Mouse (Mus musculus): ENCODE measurements around the gene Slc16a9. TPM values are rescaled to one million over a fixed set of nuclear protein-coding genes. Genes with fewer than 3 reads are reported as not detected.

Slc16a9 gene
- polyA plus RNA-seq, 1 experiment from 2014 or later = 2.7 TPM

- WGBS = 88% methylated on average over 15 of the region's 15 CpGs
- no peak for ATAC-seq (replicated peaks)
- H3K4me3 ChIP-seq = no peak overlapping the region
Measured at GRCm38 (mm10) chr10:70255601-70256210, 10.8 kb downstream of the Slc16a9 start.

GRCm38 (mm10) chr10:70257029-70257428, 12.1 kb downstream of the Slc16a9 start:
- no peak overlapping the region for H3K9ac ChIP-seq
- H3K4me3 ChIP-seq = no peak overlapping the region
- H3K36me3 ChIP-seq (replicated peaks) = no peaks in the 10 kb centered on the region
- no peaks in the 10 kb centered on the region for H3K9me3 ChIP-seq
- no peak overlapping the region for H3K4me2 ChIP-seq
- H3K27ac ChIP-seq = no peak overlapping the region
- no peak for ATAC-seq (replicated peaks)
- no peaks in the 10 kb centered on the region for H3K4me1 ChIP-seq
- 86% methylated on average over 4 of the region's 4 CpGs for WGBS
- H3K27me3 ChIP-seq (replicated peaks) = no peaks in the 10 kb centered on the region

More at GRCm38 (mm10) chr10:70255601-70256210, 10.8 kb downstream of the Slc16a9 start:
- no peak overlapping the region for H3K27ac ChIP-seq
- H3K4me2 ChIP-seq = no peak overlapping the region
- H3K27me3 ChIP-seq (replicated peaks) = no peaks in the 10 kb centered on the region
- H3K4me1 ChIP-seq = no peaks in the 10 kb centered on the region
- H3K36me3 ChIP-seq (replicated peaks) = no peaks in the 10 kb centered on the region
- H3K9ac ChIP-seq = no peak overlapping the region
- H3K9me3 ChIP-seq = no peaks in the 10 kb centered on the region

GRCm38 (mm10) chr10:70260904-70261303, 16.0 kb downstream of the Slc16a9 start:
- 58% methylated on average over 4 of the region's 4 CpGs for WGBS
- Histone ChIP-seq H3K4me3 (no peak overlapping the region), H3K9ac (no peak overlapping the region), H3K4me1 (no peaks in the 10 kb centered on the region), H3K27ac (no peak overlapping the region), H3K9me3 (no peaks in the 10 kb centered on the region), H3K36me3 (replicated peaks) (no peaks in the 10 kb centered on the region), H3K4me2 (no peak overlapping the region), H3K27me3 (replicated peaks) (no peaks in the 10 kb centered on the region)
- ATAC-seq (replicated peaks) = no peak

- WGBS = 90% methylated on average over 3 of the region's 3 CpGs
- Histone ChIP-seq H3K36me3 (replicated peaks) (no peaks in the 10 kb centered on the region), H3K4me2 (no peak overlapping the region), H3K9me3 (no peaks in the 10 kb centered on the region), H3K4me1 (no peaks in the 10 kb centered on the region), H3K27ac (no peak overlapping the region), H3K9ac (no peak overlapping the region), H3K27me3 (replicated peaks) (no peaks in the 10 kb centered on the region), H3K4me3 (no peak overlapping the region)
- no peak for ATAC-seq (replicated peaks)
Measured at GRCm38 (mm10) chr10:70262051-70262450, 17.2 kb downstream of the Slc16a9 start.

GRCm38 (mm10) chr10:70263681-70264189, 18.8 kb downstream of the Slc16a9 start:
- no peak for ATAC-seq (replicated peaks)
- H3K4me3 ChIP-seq = no peak overlapping the region
- no peaks in the 10 kb centered on the region for H3K27me3 ChIP-seq (replicated peaks)
- no peaks in the 10 kb centered on the region for H3K9me3 ChIP-seq
- H3K4me2 ChIP-seq = no peak overlapping the region
- no peak overlapping the region for H3K9ac ChIP-seq
- WGBS = 36% methylated on average over 4 of the region's 4 CpGs
- H3K36me3 ChIP-seq (replicated peaks) = no peaks in the 10 kb centered on the region
- no peak overlapping the region for H3K27ac ChIP-seq
- no peaks in the 10 kb centered on the region for H3K4me1 ChIP-seq

GRCm38 (mm10) chr10:70264337-70265036, 19.6 kb downstream of the Slc16a9 start:
- no peak overlapping the region for H3K9ac ChIP-seq
- 85% methylated on average over 9 of the region's 9 CpGs for WGBS
- no peaks in the 10 kb centered on the region for H3K36me3 ChIP-seq (replicated peaks)
- no peak for ATAC-seq (replicated peaks)
- no peaks in the 10 kb centered on the region for H3K4me1 ChIP-seq
- H3K9me3 ChIP-seq = no peaks in the 10 kb centered on the region
- no peaks in the 10 kb centered on the region for H3K27me3 ChIP-seq (replicated peaks)
- no peak overlapping the region for H3K4me2 ChIP-seq
- H3K4me3 ChIP-seq = no peak overlapping the region
- no peak overlapping the region for H3K27ac ChIP-seq

- ATAC-seq (replicated peaks) = no peak
- H3K36me3 ChIP-seq (replicated peaks) = no peaks in the 10 kb centered on the region
- H3K9ac ChIP-seq = no peak overlapping the region
- 90% methylated on average over 6 of the region's 6 CpGs for WGBS
- H3K4me2 ChIP-seq = no peak overlapping the region
- H3K27me3 ChIP-seq (replicated peaks) = no peaks in the 10 kb centered on the region
- no peaks in the 10 kb centered on the region for H3K4me1 ChIP-seq
- no peak overlapping the region for H3K27ac ChIP-seq
- H3K4me3 ChIP-seq = no peak overlapping the region
- H3K9me3 ChIP-seq = no peaks in the 10 kb centered on the region
Measured at GRCm38 (mm10) chr10:70266501-70266900, 21.6 kb downstream of the Slc16a9 start.

- Histone ChIP-seq H3K27ac (no peak overlapping the region), H3K9me3 (no peaks in the 10 kb centered on the region), H3K4me2 (no peak overlapping the region), H3K27me3 (replicated peaks) (no peaks in the 10 kb centered on the region), H3K4me3 (no peak overlapping the region), H3K36me3 (replicated peaks) (no peaks in the 10 kb centered on the region), H3K4me1 (no peaks in the 10 kb centered on the region), H3K9ac (no peak overlapping the region)
- ATAC-seq (replicated peaks) = no peak
- 78% methylated on average over 23 of the region's 23 CpGs for WGBS
Measured at GRCm38 (mm10) chr10:70268581-70269446, 23.9 kb downstream of the Slc16a9 start.

GRCm38 (mm10) chr10:70269447-70269787, 24.5 kb downstream of the Slc16a9 start:
- H3K4me3 ChIP-seq = no peak overlapping the region
- WGBS = 84% methylated on average over 2 of the region's 2 CpGs
- H3K9me3 ChIP-seq = no peaks in the 10 kb centered on the region
- ATAC-seq (replicated peaks) = no peak
- no peak overlapping the region for H3K27ac ChIP-seq
- H3K36me3 ChIP-seq (replicated peaks) = no peaks in the 10 kb centered on the region
- H3K4me1 ChIP-seq = no peaks in the 10 kb centered on the region
- no peaks in the 10 kb centered on the region for H3K27me3 ChIP-seq (replicated peaks)
- no peak overlapping the region for H3K4me2 ChIP-seq
- no peak overlapping the region for H3K9ac ChIP-seq

GRCm38 (mm10) chr10:70276678-70277077, 31.8 kb downstream of the Slc16a9 start:
- no peaks in the 10 kb centered on the region for H3K4me1 ChIP-seq
- H3K4me3 ChIP-seq = no peak overlapping the region
- 63% methylated on average over 1 of the region's 1 CpGs for WGBS
- no peak overlapping the region for H3K9ac ChIP-seq
- H3K9me3 ChIP-seq = no peaks in the 10 kb centered on the region
- H3K27ac ChIP-seq = no peak overlapping the region
- no peaks in the 10 kb centered on the region for H3K36me3 ChIP-seq (replicated peaks)
- no peak for ATAC-seq (replicated peaks)
- H3K27me3 ChIP-seq (replicated peaks) = no peaks in the 10 kb centered on the region
- H3K4me2 ChIP-seq = no peak overlapping the region

GRCm38 (mm10) chr10:70279349-70279748, 34.4 kb downstream of the Slc16a9 start:
- Histone ChIP-seq H3K4me2 (no peak overlapping the region), H3K9me3 (no peaks in the 10 kb centered on the region), H3K36me3 (replicated peaks) (no peaks in the 10 kb centered on the region), H3K27ac (no peak overlapping the region), H3K4me3 (no peak overlapping the region), H3K9ac (no peak overlapping the region), H3K4me1 (no peaks in the 10 kb centered on the region), H3K27me3 (replicated peaks) (no peaks in the 10 kb centered on the region)
- WGBS = 80% methylated on average over 8 of the region's 8 CpGs
- ATAC-seq (replicated peaks) = no peak

GRCm38 (mm10) chr10:70287825-70288235, 42.9 kb downstream of the Slc16a9 start:
- Histone ChIP-seq H3K4me1 (peaks cover 22% of the 10 kb centered on the region), H3K4me2 (no peak overlapping the region), H3K36me3 (replicated peaks) (no peaks in the 10 kb centered on the region), H3K27me3 (replicated peaks) (no peaks in the 10 kb centered on the region), H3K27ac (no peak overlapping the region), H3K9ac (no peak overlapping the region), H3K9me3 (no peaks in the 10 kb centered on the region), H3K4me3 (no peak overlapping the region)
- 0 out of 2 replicates have a peak, but pooled peaks have one; percentile 32 for ATAC-seq (replicated peaks)
- WGBS = 34% methylated on average over 9 of the region's 9 CpGs
